In genomic region chr1:180249666-180250440, GRCm38 (mm10) we compare ENCODE assay signal across 8 mouse cellular contexts. TPM values are rescaled to one million over a fixed set of nuclear protein-coding genes. Genes with fewer than 3 reads are reported as not detected.
DNase-seq lines count a peak whose midpoint lies in the region; ATAC-seq and TF ChIP-seq lines count a peak whose summit lies in the region.

No protein-coding gene starts in this region.

- peak overlapping the region in 1 of 3 experiments; percentile 29 for H3K4me3 ChIP-seq in CH12.LX (replicated peaks in 1 of 3; ENCODE audit: low read depth in 2 of 3, low read length in 2 of 3, poor library complexity in 1 of 3)
- H3K4me3 ChIP-seq in erythroblast, embryonic 14.5 days (replicated peaks), result peak overlapping the region; percentile 28
- H3K4me3 ChIP-seq in heart, embryonic 14.5 days (ENCODE audit: control insufficient read depth in 1 of 2, insufficient read depth in 1 of 2, low read depth in 1 of 2, low read length in 2 of 2), result 0 out of 4 replicates have a peak overlapping the region, but pooled peaks of 1 of the 2 experiments have one; percentile 0
- no peak overlapping the region for H3K4me3 ChIP-seq in kidney, embryonic 16.5 days (ENCODE audit: low read length)
- H3K4me3 ChIP-seq in liver, embryonic 13.5 days (replicated peaks), result no peak overlapping the region
- H3K4me3 ChIP-seq in neural tube, embryonic 12.5 days, result no peak overlapping the region

- H3K4me2 ChIP-seq in CH12.LX (ENCODE audit: insufficient read depth, low read depth, poor library complexity, severe bottlenecking), result no peak overlapping the region
- H3K4me2 ChIP-seq in heart, embryonic 14.5 days (ENCODE audit: low read length), result peak overlapping the region; percentile 53
- peak overlapping the region; percentile 24 for H3K4me2 ChIP-seq in kidney, embryonic 16.5 days (replicated peaks; ENCODE audit: low read depth, low read length)
- H3K4me2 ChIP-seq in liver, embryonic 13.5 days, result peak overlapping the region; percentile 37
- H3K4me2 ChIP-seq in neural tube, embryonic 12.5 days (replicated peaks), result peak overlapping the region; percentile 41

- dilution Hi-C loops in CH12.LX (cut with MboI; ENCODE audit: extremely low pct_ligation_motif_present, extremely low pct_unique_long_range_greater_than_20kb, low sequenced_read_pairs), result no loop called here

- H3K27me3 ChIP-seq in CH12.LX (replicated peaks), result no peaks in the 10 kb centered on the region
- H3K27me3 ChIP-seq in erythroblast, embryonic 14.5 days (ENCODE audit: control insufficient read depth), result no peaks in the 10 kb centered on the region
- no peaks in the 10 kb centered on the region for H3K27me3 ChIP-seq in heart, embryonic 14.5 days (ENCODE audit: control insufficient read depth, insufficient read depth, low read length)
- H3K27me3 ChIP-seq in kidney, embryonic 16.5 days (ENCODE audit: insufficient read depth, low read length), result no peaks in the 10 kb centered on the region
- no peaks in the 10 kb centered on the region for H3K27me3 ChIP-seq in liver, embryonic 13.5 days
- peaks cover 5% of the 10 kb centered on the region; the same call in 1 of the 2 replicates for H3K27me3 ChIP-seq in neural tube, embryonic 12.5 days (replicated peaks)

- H3K27ac ChIP-seq in CH12.LX (ENCODE audit: insufficient read depth, low read depth), result no peak overlapping the region; the same call in 1 of the 2 replicates
- H3K27ac ChIP-seq in heart, embryonic 14.5 days (replicated peaks in 1 of 2; ENCODE audit: control insufficient read depth in 1 of 2, insufficient read depth in 1 of 2, low read depth in 2 of 2, low read length in 2 of 2), result peak overlapping the region; percentile 60 to 77
- 0 out of 2 replicates have a peak overlapping the region, but pooled peaks have one; percentile 2 for H3K27ac ChIP-seq in kidney, embryonic 16.5 days (ENCODE audit: low read length)
- peak overlapping the region; percentile 57 for H3K27ac ChIP-seq in liver, embryonic 13.5 days
- no peak overlapping the region for H3K27ac ChIP-seq in neural tube, embryonic 12.5 days

- no peak for TF ChIP-seq RAD21 in CH12.LX (IDR thresholded peaks at IDR 0.05; ENCODE audit: low read depth, low read length)

- H3K9ac ChIP-seq in CH12.LX (ENCODE audit: insufficient read depth, low read depth), result no peak overlapping the region
- H3K9ac ChIP-seq in heart, embryonic 14.5 days (ENCODE audit: low read length), result peak overlapping the region; percentile 38
- no peak overlapping the region; the same call in 1 of the 2 replicates for H3K9ac ChIP-seq in kidney, embryonic 16.5 days (replicated peaks; ENCODE audit: low read length)
- no peak overlapping the region for H3K9ac ChIP-seq in liver, embryonic 13.5 days
- H3K9ac ChIP-seq in neural tube, embryonic 12.5 days, result no peak overlapping the region

- no peak for TF ChIP-seq POLR2A in CH12.LX (IDR thresholded peaks at IDR 0.05; ENCODE audit: low read depth, low read length)

- TF ChIP-seq EP300 in CH12.LX (IDR thresholded peaks at IDR 0.05; ENCODE audit: low read length), result no peak

- peaks cover 4 to 35% of the 10 kb centered on the region in 2 experiments for H3K36me3 ChIP-seq in CH12.LX (replicated peaks in 1 of 2; ENCODE audit: control insufficient read depth in 1 of 2, insufficient read depth in 1 of 2, low read length in 1 of 2)
- H3K36me3 ChIP-seq in erythroblast, embryonic 14.5 days (ENCODE audit: control insufficient read depth), result peaks cover 12% of the 10 kb centered on the region
- no peaks in the 10 kb centered on the region for H3K36me3 ChIP-seq in heart, embryonic 14.5 days (ENCODE audit: control insufficient read depth, insufficient read depth, low read length)
- H3K36me3 ChIP-seq in kidney, embryonic 16.5 days (ENCODE audit: insufficient read depth, low read length), result no peaks in the 10 kb centered on the region; the same call in 1 of the 2 replicates
- H3K36me3 ChIP-seq in liver, embryonic 13.5 days, result peaks cover 10% of the 10 kb centered on the region
- H3K36me3 ChIP-seq in neural tube, embryonic 12.5 days, result no peaks in the 10 kb centered on the region

- H3K79me2 ChIP-seq in CH12.LX (replicated peaks; ENCODE audit: control insufficient read depth, extremely low read depth, insufficient read depth, poor library complexity, severe bottlenecking), result no peaks in the 10 kb centered on the region

- H3K4me1 ChIP-seq in CH12.LX (ENCODE audit: control insufficient read depth in 1 of 2, insufficient read depth in 2 of 2), result peaks cover 13 to 75% of the 10 kb centered on the region in 2 experiments
- peaks cover 72% of the 10 kb centered on the region for H3K4me1 ChIP-seq in erythroblast, embryonic 14.5 days (ENCODE audit: control insufficient read depth)
- peaks cover 33 to 53% of the 10 kb centered on the region in 2 experiments for H3K4me1 ChIP-seq in heart, embryonic 14.5 days (ENCODE audit: control insufficient read depth in 2 of 2, insufficient read depth in 2 of 2, low read length in 2 of 2)
- H3K4me1 ChIP-seq in kidney, embryonic 16.5 days (ENCODE audit: insufficient read depth, low read length), result peaks cover 15% of the 10 kb centered on the region
- peaks cover 95% of the 10 kb centered on the region for H3K4me1 ChIP-seq in liver, embryonic 13.5 days (replicated peaks)
- H3K4me1 ChIP-seq in neural tube, embryonic 12.5 days, result peaks cover 10% of the 10 kb centered on the region; the same call in 1 of the 2 replicates

- in situ Hi-C loops in CH12.LX (cut with MboI; ENCODE audit: low pct_ligation_motif_present, low pct_unique_long_range_greater_than_20kb, low sequenced_read_pairs), result loop anchor here (25.0 kb wide), 2 partner anchors 287 to 512 kb away; no protein-coding TSS in a partner anchor

- DNase-seq in CH12.LX (ENCODE audit: extremely low read depth), result peak; percentile 75
- peak; percentile 64 for DNase-seq in adrenal gland, postnatal 25 days
- no peak for DNase-seq in liver, embryonic 13.5 days
- no peak for DNase-seq in c-Kit-positive CD71-positive TER-119-positive erythroid progenitor cells, embryonic 14.5 days (ENCODE audit: low spot score)

- WGBS in heart, embryonic 14.5 days, result 19% methylated on average over 20 of the region's 20 CpGs
- 13% methylated on average over 20 of the region's 20 CpGs for WGBS in kidney, embryonic 16.5 days
- 22% methylated on average over 20 of the region's 20 CpGs for WGBS in liver, embryonic 13.5 days (ENCODE audit: insufficient replicate concordance)
- 18% methylated on average over 20 of the region's 20 CpGs for WGBS in neural tube, embryonic 12.5 days

- TF ChIP-seq CTCF in CH12.LX (conservative IDR thresholded peaks at IDR 0.05 in 1 of 2, IDR thresholded peaks at IDR 0.05 in 1 of 2; ENCODE audit: low read depth in 2 of 2, low read length in 2 of 2), result no peak

- ATAC-seq in heart, embryonic 14.5 days (ENCODE audit: insufficient number of reproducible peaks, insufficient read depth, low FRiP score, low read depth), result peak; percentile 41
- peak; percentile 84 for ATAC-seq in kidney, embryonic 16.5 days (ENCODE audit: low FRiP score, low TSS enrichment)
- ATAC-seq in liver, embryonic 13.5 days (ENCODE audit: low read depth), result peak; percentile 18; the same call in 1 of the 2 replicates
- ATAC-seq in neural tube, embryonic 12.5 days (ENCODE audit: low FRiP score, low read depth), result peak; percentile 75; the same call in 1 of the 2 replicates

- H3K9me3 ChIP-seq in CH12.LX (replicated peaks; ENCODE audit: low read length), result no peaks in the 10 kb centered on the region
- no peaks in the 10 kb centered on the region for H3K9me3 ChIP-seq in erythroblast, embryonic 14.5 days (ENCODE audit: control insufficient read depth, low read length)
- H3K9me3 ChIP-seq in heart, embryonic 14.5 days (ENCODE audit: control insufficient read depth, low read length), result no peaks in the 10 kb centered on the region
- H3K9me3 ChIP-seq in kidney, embryonic 16.5 days (ENCODE audit: low read length), result no peaks in the 10 kb centered on the region
- H3K9me3 ChIP-seq in liver, embryonic 13.5 days (replicated peaks), result no peaks in the 10 kb centered on the region
- no peaks in the 10 kb centered on the region for H3K9me3 ChIP-seq in neural tube, embryonic 12.5 days

TF ChIP-seq in CH12.LX, 34 proteins besides CTCF, POLR2A, EP300 and RAD21:
- TF ChIP-seq TCF12 (IDR thresholded peaks at IDR 0.05; ENCODE audit: low read depth, low read length), result no peak
- no peak for TF ChIP-seq SIN3A (IDR thresholded peaks at IDR 0.05; ENCODE audit: low read length)
- TF ChIP-seq E2F4 (IDR thresholded peaks at IDR 0.05; ENCODE audit: insufficient replicate concordance, low read depth, low read length), result no peak
- peak; percentile 38; the same call in 1 of the 2 replicates for TF ChIP-seq ETS1 (conservative IDR thresholded peaks at IDR 0.05; ENCODE audit: low read depth, low read length)
TF ChIP-seq in CH12.LX: peak in this region for 1.

RNA-seq across cellular contexts. Expression of gene Psen2, which starts 13.4 kb away (rescaled TPM):
- 36.8 and 45.3 TPM in 2 replicates for total RNA-seq in CH12.LX (2012; rRNA removed)
- 23.4 and 24.2 TPM in 2 replicates for total RNA-seq in CH12.LX (2014; rRNA removed)
- polyA plus RNA-seq in CH12.LX (2012; ENCODE audit: insufficient read length, low read depth), result 46.1 and 47.6 TPM in 2 replicates
- 31.0 and 35.5 TPM in 2 replicates for total RNA-seq in adrenal gland, postnatal 25 days (2021)
- polyA plus RNA-seq in erythroblast, embryonic 14.5 days (2012), result 0.46 and 0.60 TPM in 2 replicates
- 14.7 and 15.6 TPM in 2 replicates for polyA plus RNA-seq in heart, embryonic 14.5 days (2014; fragmentation: Nextera tagmentation; extraction: Ambion mirVana)
- 24.1 and 24.5 TPM in 2 replicates for polyA plus RNA-seq in kidney, embryonic 16.5 days (2015; fragmentation: Nextera tagmentation; extraction: Ambion mirVana)
- 22.2 and 23.7 TPM in 2 replicates for polyA plus RNA-seq in liver, embryonic 13.5 days (2015; fragmentation: Nextera tagmentation; extraction: Ambion mirVana)
- polyA plus RNA-seq in neural tube, embryonic 12.5 days (2016; fragmentation: Nextera tagmentation; extraction: Ambion mirVana), result 8.0 and 9.5 TPM in 2 replicates

RNA-seq across cellular contexts. Expression of gene Coq8a, which starts 50.5 kb away (rescaled TPM):
- 74.0 and 88.1 TPM in 2 replicates for total RNA-seq in CH12.LX (2012; rRNA removed)
- 73.4 and 84.6 TPM in 2 replicates for total RNA-seq in CH12.LX (2014; rRNA removed)
- 237 and 248 TPM in 2 replicates for polyA plus RNA-seq in CH12.LX (2012; ENCODE audit: insufficient read length, low read depth)
- total RNA-seq in adrenal gland, postnatal 25 days (2021), result 196 and 358 TPM in 2 replicates
- 0.41 TPM in 2 replicates for polyA plus RNA-seq in erythroblast, embryonic 14.5 days (2012)
- polyA plus RNA-seq in heart, embryonic 14.5 days (2014; fragmentation: Nextera tagmentation; extraction: Ambion mirVana), result 51.2 and 58.8 TPM in 2 replicates
- 17.7 and 21.8 TPM in 2 replicates for polyA plus RNA-seq in kidney, embryonic 16.5 days (2015; fragmentation: Nextera tagmentation; extraction: Ambion mirVana)
- 6.7 and 8.6 TPM in 2 replicates for polyA plus RNA-seq in liver, embryonic 13.5 days (2015; fragmentation: Nextera tagmentation; extraction: Ambion mirVana)
- 3.7 and 4.0 TPM in 2 replicates for polyA plus RNA-seq in neural tube, embryonic 12.5 days (2016; fragmentation: Nextera tagmentation; extraction: Ambion mirVana)

Comparison
In these comparisons a context has a peak if more than half of its experiments do, and no peak if none do; other contexts are left out.
1. DNase-seq: peak in CH12.LX (single experiment) and adrenal gland, postnatal 25 days (single experiment); none in liver, embryonic 13.5 days (single experiment) and c-Kit-positive CD71-positive TER-119-positive erythroid progenitor cells, embryonic 14.5 days (single experiment).
2. H3K27ac ChIP-seq: peak in heart, embryonic 14.5 days (2 of 2), kidney, embryonic 16.5 days (single experiment) and liver, embryonic 13.5 days (single experiment); none in CH12.LX (single experiment) and neural tube, embryonic 12.5 days (single experiment).
3. ATAC-seq: peak in every context shown above with its lines; median percentile 84 in kidney, embryonic 16.5 days; 75 in neural tube, embryonic 12.5 days; 41 in heart, embryonic 14.5 days; 18 in liver, embryonic 13.5 days.